Mouse (Mus musculus): Measurements from ENCODE around the gene Col27a1.

- TF ChIP-seq CHD2 (IDR thresholded peaks at IDR 0.05; ENCODE audit: low read depth, low read length) (no peak), MAFK (IDR thresholded peaks at IDR 0.05; ENCODE audit: insufficient read depth, low read depth, low read length) (no peak), ZNF384 (IDR thresholded peaks at IDR 0.05; ENCODE audit: low read depth, low read length) (no peak), ZC3H11A (IDR thresholded peaks at IDR 0.05; ENCODE audit: borderline replicate concordance, low read depth, low read length) (no peak)
Observed at GRCm38 (mm10) chr4:63215185-63215992, 1.6 kb downstream of the Col27a1 start.
